Mouse (Mus musculus): ENCODE data around the gene Serpina1b. TPM values are rescaled to one million over a fixed set of nuclear protein-coding genes. Genes with fewer than 3 reads are reported as not detected.
"Not testable (repeated sequence)": the region's sequence is repeated elsewhere in the genome, so short reads cannot be mapped to it uniquely, and the experiment has no call there.

Serpina1b gene
- polyA plus RNA-seq, 1 experiment from 2014 or later: 0.09 TPM

- 88% methylated on average over 3 of the region's 3 CpGs for WGBS
- H3K27ac ChIP-seq (replicated peaks); DNase-seq (ENCODE audit: low spot score); H3K4me1 ChIP-seq; H3K4me3 ChIP-seq; H3K27me3 ChIP-seq (ENCODE audit: low read depth, poor library complexity, severe bottlenecking); H3K36me3 ChIP-seq: not testable (repeated sequence)
- H3K9me3 ChIP-seq (replicated peaks): peaks cover 42% of the 10 kb centered on the region
Measured at GRCm38 (mm10) chr12:103760316-103760715, 69.9 kb downstream of the Serpina1b start.

GRCm38 (mm10) chr12:103745957-103746356 is 84.2 kb downstream of the Serpina1b start:
- 86% methylated on average over 5 of the region's 5 CpGs for WGBS
- not testable (repeated sequence) for DNase-seq (ENCODE audit: low spot score)

GRCm38 (mm10) chr12:103737791-103738580 is 92.2 kb downstream of the Serpina1b start:
- WGBS: 87% methylated on average over 6 of the region's 6 CpGs
- H3K9me3 ChIP-seq (replicated peaks): peaks cover 42% of the 10 kb centered on the region
- DNase-seq (ENCODE audit: low spot score); H3K4me3 ChIP-seq; H3K36me3 ChIP-seq; H3K4me1 ChIP-seq; H3K27me3 ChIP-seq (ENCODE audit: low read depth, poor library complexity, severe bottlenecking); H3K27ac ChIP-seq (replicated peaks): not testable (repeated sequence)

More at GRCm38 (mm10) chr12:103745957-103746356, 84.2 kb downstream of the Serpina1b start:
- H3K4me3 ChIP-seq; H3K27ac ChIP-seq (replicated peaks); H3K4me1 ChIP-seq; H3K36me3 ChIP-seq; H3K27me3 ChIP-seq (ENCODE audit: low read depth, poor library complexity, severe bottlenecking): not testable (repeated sequence)
- peaks cover 13% of the 10 kb centered on the region; the same call in 1 of the 2 replicates for H3K9me3 ChIP-seq (replicated peaks)

GRCm38 (mm10) chr12:103735566-103735965 is 94.6 kb downstream of the Serpina1b start:
- DNase-seq (ENCODE audit: low spot score); H3K27ac ChIP-seq (replicated peaks); H3K27me3 ChIP-seq (ENCODE audit: low read depth, poor library complexity, severe bottlenecking); H3K36me3 ChIP-seq; H3K4me3 ChIP-seq; H3K4me1 ChIP-seq: not testable (repeated sequence)
- WGBS: 84% methylated on average over 4 of the region's 4 CpGs
- peaks cover 48% of the 10 kb centered on the region for H3K9me3 ChIP-seq (replicated peaks)

GRCm38 (mm10) chr12:103735101-103735500 is 95.1 kb downstream of the Serpina1b start:
- not testable (repeated sequence) for H3K27me3 ChIP-seq (ENCODE audit: low read depth, poor library complexity, severe bottlenecking); DNase-seq (ENCODE audit: low spot score); H3K4me3 ChIP-seq; H3K27ac ChIP-seq (replicated peaks); H3K4me1 ChIP-seq; H3K36me3 ChIP-seq
- WGBS: 90% methylated on average over 4 of the region's 4 CpGs
- peaks cover 52% of the 10 kb centered on the region for H3K9me3 ChIP-seq (replicated peaks)

- Histone ChIP-seq H3K4me1 (peaks cover 6% of the 10 kb centered on the region), H3K9me3 (replicated peaks) (0 out of 2 replicates have a peak, but pooled peaks cover 4% of the 10 kb centered on the region)
- 75% methylated on average over 3 of the region's 3 CpGs for WGBS
Measured at GRCm38 (mm10) chr12:103711537-103711936, 118.6 kb downstream of the Serpina1b start.

GRCm38 (mm10) chr12:103710405-103710804 is 119.8 kb downstream of the Serpina1b start:
- 68% methylated on average over 1 of the region's 1 CpGs for WGBS
- Histone ChIP-seq H3K36me3 (no peaks in the 10 kb centered on the region), H3K4me3 (no peak overlapping the region), H3K27ac (replicated peaks) (no peak overlapping the region), H3K9me3 (replicated peaks) (0 out of 2 replicates have a peak, but pooled peaks cover 1% of the 10 kb centered on the region), H3K4me1 (peaks cover 6% of the 10 kb centered on the region), H3K27me3 (ENCODE audit: low read depth, poor library complexity, severe bottlenecking) (no peaks in the 10 kb centered on the region)
- no peak for DNase-seq (ENCODE audit: low spot score)

More at GRCm38 (mm10) chr12:103711537-103711936, 118.6 kb downstream of the Serpina1b start:
- no peak overlapping the region for H3K27ac ChIP-seq (replicated peaks)
- no peaks in the 10 kb centered on the region for H3K27me3 ChIP-seq (ENCODE audit: low read depth, poor library complexity, severe bottlenecking)
- no peaks in the 10 kb centered on the region for H3K36me3 ChIP-seq
- no peak for DNase-seq (ENCODE audit: low spot score)
- no peak overlapping the region for H3K4me3 ChIP-seq

- H3K4me3 ChIP-seq: no peak overlapping the region
- peaks cover 6% of the 10 kb centered on the region for H3K4me1 ChIP-seq
- H3K27ac ChIP-seq (replicated peaks): no peak overlapping the region
- H3K36me3 ChIP-seq: no peaks in the 10 kb centered on the region
- 0 out of 2 replicates have a peak, but pooled peaks cover 3% of the 10 kb centered on the region for H3K9me3 ChIP-seq (replicated peaks)
- no peaks in the 10 kb centered on the region for H3K27me3 ChIP-seq (ENCODE audit: low read depth, poor library complexity, severe bottlenecking)
- 83% methylated on average over 4 of the region's 4 CpGs for WGBS
- no peak for DNase-seq (ENCODE audit: low spot score)
Measured at GRCm38 (mm10) chr12:103706113-103706512, 124.1 kb downstream of the Serpina1b start.

GRCm38 (mm10) chr12:103705547-103705946 is 124.6 kb downstream of the Serpina1b start:
- H3K36me3 ChIP-seq: no peaks in the 10 kb centered on the region
- no peak overlapping the region for H3K4me3 ChIP-seq
- no peak for DNase-seq (ENCODE audit: low spot score)
- H3K4me1 ChIP-seq: peaks cover 6% of the 10 kb centered on the region
- no peaks in the 10 kb centered on the region for H3K27me3 ChIP-seq (ENCODE audit: low read depth, poor library complexity, severe bottlenecking)
- 77% methylated on average over 2 of the region's 2 CpGs for WGBS
- no peak overlapping the region for H3K27ac ChIP-seq (replicated peaks)
- 0 out of 2 replicates have a peak, but pooled peaks cover 3% of the 10 kb centered on the region for H3K9me3 ChIP-seq (replicated peaks)

- Histone ChIP-seq H3K9me3 (replicated peaks) (0 out of 2 replicates have a peak, but pooled peaks cover 3% of the 10 kb centered on the region), H3K36me3 (no peaks in the 10 kb centered on the region), H3K27me3 (ENCODE audit: low read depth, poor library complexity, severe bottlenecking) (no peaks in the 10 kb centered on the region), H3K27ac (replicated peaks) (no peak overlapping the region), H3K4me3 (no peak overlapping the region), H3K4me1 (no peaks in the 10 kb centered on the region)
- no peak for DNase-seq (ENCODE audit: low spot score)
- 90% methylated on average over 4 of the region's 4 CpGs for WGBS
Measured at GRCm38 (mm10) chr12:103700144-103700750, 129.9 kb downstream of the Serpina1b start.

- no peak within 1 kb of the TSS for H3K4me3 ChIP-seq
- H3K27ac ChIP-seq (replicated peaks): no peak within 1 kb of the TSS
- H3K9me3 ChIP-seq (replicated peaks): no peaks in the 10 kb centered on the region
- 89% methylated on average over 8 of the region's 8 CpGs for WGBS
- no peaks in the 10 kb centered on the region for H3K4me1 ChIP-seq
- no peak for DNase-seq (ENCODE audit: low spot score)
- no peaks in the 10 kb centered on the region for H3K36me3 ChIP-seq
- no peaks in the 10 kb centered on the region for H3K27me3 ChIP-seq (ENCODE audit: low read depth, poor library complexity, severe bottlenecking)
Measured at GRCm38 (mm10) chr12:103695429-103695828, 134.7 kb downstream of the Serpina1b start, which contains the start of gene Serpina1f. Gene Serpina1f, minus strand, starts transcription at chr12:103695529.

- no peaks in the 10 kb centered on the region for H3K9me3 ChIP-seq (replicated peaks)
- no peak for DNase-seq (ENCODE audit: low spot score)
- no peaks in the 10 kb centered on the region for H3K27me3 ChIP-seq (ENCODE audit: low read depth, poor library complexity, severe bottlenecking)
- no peaks in the 10 kb centered on the region for H3K4me1 ChIP-seq
- H3K4me3 ChIP-seq: no peak overlapping the region
- no peak overlapping the region for H3K27ac ChIP-seq (replicated peaks)
- H3K36me3 ChIP-seq: no peaks in the 10 kb centered on the region
- WGBS: 82% methylated on average over 3 of the region's 3 CpGs
Measured at GRCm38 (mm10) chr12:103688221-103688814, 141.9 kb downstream of the Serpina1b start.
